Mouse (Mus musculus) spleen, postnatal 0 days (tissue): Measurements from ENCODE around the gene Helb. TPM values are rescaled to one million over a fixed set of nuclear protein-coding genes. Genes with fewer than 3 reads are reported as not detected.

Experiments
- polyA plus RNA-seq: library from polyadenylated mRNA; unstranded; fragments of >200 nt; fragmentation: Nextera tagmentation; extraction: Ambion mirVana; gene quantifications from 2 replicates; pipeline ENCODE4 v1.2.1, GENCODE M21; 2015

Gene Helb
- polyA plus RNA-seq, result 11.2 and 12.0 TPM in 2 replicates

DNA sequence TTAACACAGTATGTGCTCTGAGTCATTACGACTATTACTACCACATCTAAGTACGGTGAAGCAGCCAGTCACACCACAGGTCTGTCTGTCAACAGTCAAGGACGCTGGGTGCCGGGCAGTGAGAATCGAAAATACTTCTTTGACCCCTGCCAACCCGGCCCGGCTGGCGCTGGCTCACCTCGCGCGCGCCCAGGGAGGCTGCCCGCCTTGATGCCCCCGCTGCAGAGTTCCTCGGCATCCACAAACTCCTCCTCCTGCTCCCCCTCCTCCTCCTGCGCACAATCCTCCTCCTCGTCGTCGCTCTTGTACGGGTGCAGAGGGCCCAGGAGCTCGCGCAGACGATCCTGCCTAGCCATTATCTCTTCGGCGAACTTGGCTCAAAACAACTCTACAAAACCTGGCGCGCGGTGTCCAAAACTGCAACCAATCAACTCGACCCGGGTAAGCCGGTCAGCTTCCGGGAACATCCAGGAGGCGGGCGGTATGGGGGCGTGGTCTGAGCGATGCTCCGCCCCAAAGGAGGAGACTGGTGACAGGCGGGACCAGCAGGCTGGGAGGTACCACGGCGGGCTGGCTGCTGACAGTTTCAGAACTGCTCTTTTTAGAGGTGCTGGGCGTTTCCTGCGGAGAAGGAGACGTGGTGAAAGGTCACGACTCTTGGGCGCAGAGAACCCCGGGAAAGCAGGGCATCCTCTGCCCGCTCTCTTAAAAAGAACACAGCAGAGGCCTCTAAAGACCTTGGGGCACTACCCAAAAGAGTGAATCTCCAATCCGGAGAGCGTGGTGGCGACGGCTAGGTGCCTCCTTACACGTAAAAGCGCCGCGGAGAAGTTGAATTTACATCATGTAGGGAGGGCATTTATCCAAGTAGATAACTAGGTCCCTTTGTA lies at the start of gene Helb:
Gene Helb (minus strand): TSS at position 481 of the 890 bp plus-strand sequence.

Other genes with a start within 250 kb of the Helb start
- gene Tmbim4, start 88.6 kb upstream of the Helb start, polyA plus RNA-seq, result 111 and 124 TPM in 2 replicates
- 2.6 and 4.0 TPM in 2 replicates for gene Irak3, start 89.1 kb upstream of the Helb start, polyA plus RNA-seq
- 57.1 and 59.7 TPM in 2 replicates for gene Llph, start 114.1 kb upstream of the Helb start, polyA plus RNA-seq